Mouse (Mus musculus): ENCODE results near the gene Fam131a.

Gene Fam131a

GRCm38 (mm10) chr16:20715976-20716840 is 23.2 kb downstream of the Fam131a start:
- peak; percentile 90 for DNase-seq (ENCODE audit: low spot score)

GRCm38 (mm10) chr16:20716841-20717180 is 23.8 kb downstream of the Fam131a start:
- DNase-seq (ENCODE audit: low spot score): no peak

GRCm38 (mm10) chr16:20717181-20717977 is 24.3 kb downstream of the Fam131a start, which contains the start of the genes Polr2h and Clcn2:
Gene Polr2h (plus strand): TSS chr16:20717665.
Gene Clcn2 (minus strand): TSS chr16:20717746.
- peak; percentile 98 for DNase-seq (ENCODE audit: low spot score)

GRCm38 (mm10) chr16:20717978-20718670 is 25.1 kb downstream of the Fam131a start:
- no peak for DNase-seq (ENCODE audit: low spot score)

- no peak for DNase-seq (ENCODE audit: low spot score)
These were observed 28.8 kb downstream of the Fam131a start for GRCm38 (mm10) chr16:20721808-20722207.

- no peak for DNase-seq (ENCODE audit: low spot score)
These were observed 29.7 kb downstream of the Fam131a start for GRCm38 (mm10) chr16:20722736-20723135.

- no peak for DNase-seq (ENCODE audit: low spot score)
These were observed 30.2 kb downstream of the Fam131a start for GRCm38 (mm10) chr16:20723247-20723646.

- DNase-seq (ENCODE audit: low spot score): peak; percentile 69
These were observed 31.3 kb downstream of the Fam131a start for GRCm38 (mm10) chr16:20724338-20724748.

GRCm38 (mm10) chr16:20725321-20725720 is 32.3 kb downstream of the Fam131a start:
- DNase-seq (ENCODE audit: low spot score): no peak

GRCm38 (mm10) chr16:20725750-20726149 is 32.7 kb downstream of the Fam131a start:
- DNase-seq (ENCODE audit: low spot score): no peak

- DNase-seq (ENCODE audit: low spot score): no peak
These were observed 33.3 kb downstream of the Fam131a start for GRCm38 (mm10) chr16:20726384-20726783.

- DNase-seq (ENCODE audit: low spot score): no peak
These were observed 37.3 kb downstream of the Fam131a start for GRCm38 (mm10) chr16:20730293-20730711.

- no peak for DNase-seq (ENCODE audit: low spot score)
These were observed 38.6 kb downstream of the Fam131a start for GRCm38 (mm10) chr16:20731688-20732087.

GRCm38 (mm10) chr16:20732251-20732924 is 39.3 kb downstream of the Fam131a start:
- DNase-seq (ENCODE audit: low spot score): peak; percentile 45

- peak; percentile 64 for DNase-seq (ENCODE audit: low spot score)
These were observed 40.1 kb downstream of the Fam131a start, which contains the start of gene Chrd for GRCm38 (mm10) chr16:20732925-20733730. Gene Chrd (plus strand): TSS chr16:20733127.

- DNase-seq (ENCODE audit: low spot score): peak; percentile 68
These were observed 41.0 kb downstream of the Fam131a start, which contains the start of gene Thpo for GRCm38 (mm10) chr16:20733731-20734730. Gene Thpo (minus strand): TSS chr16:20734511.

- DNase-seq (ENCODE audit: low spot score): no peak
These were observed 42.6 kb downstream of the Fam131a start for GRCm38 (mm10) chr16:20735651-20736050.

GRCm38 (mm10) chr16:20736168-20736567 is 43.1 kb downstream of the Fam131a start:
- DNase-seq (ENCODE audit: low spot score): no peak

- no peak for DNase-seq (ENCODE audit: low spot score)
These were observed 43.8 kb downstream of the Fam131a start for GRCm38 (mm10) chr16:20736823-20737222.

All from embryo, embryonic 10 days (tissue).